In genomic region chr4:155705592-155705929, GRCm38 (mm10) we compare ENCODE assay signal across 8 mouse cellular contexts. TPM values are rescaled to one million over a fixed set of nuclear protein-coding genes. Genes with fewer than 3 reads are reported as not detected.
DNase-seq lines count a peak whose midpoint lies in the region; ATAC-seq and TF ChIP-seq lines count a peak whose summit lies in the region.

No protein-coding gene starts in this region.

- TF ChIP-seq POLR2A in cortical plate, adult 2 months (IDR thresholded peaks at IDR 0.05; ENCODE audit: extremely low read depth, insufficient read depth, low read length) = no peak

- H3K4me3 ChIP-seq in lung, embryonic 16.5 days (ENCODE audit: low read length) = peak overlapping the region; percentile 95
- peak overlapping the region; percentile 95 for H3K4me3 ChIP-seq in cortical plate, adult 2 months (ENCODE audit: insufficient read depth, low read length)
- H3K4me3 ChIP-seq in midbrain, embryonic 16.5 days (ENCODE audit: low read depth, low read length) = peak overlapping the region; percentile 97

- no peaks in the 10 kb centered on the region for H3K27me3 ChIP-seq in lung, embryonic 16.5 days (ENCODE audit: control insufficient read depth, insufficient read depth, low read depth, low read length)
- no peaks in the 10 kb centered on the region for H3K27me3 ChIP-seq in midbrain, embryonic 16.5 days (ENCODE audit: control insufficient read depth, insufficient read depth, low read depth, low read length)

- peaks cover 15% of the 10 kb centered on the region for H3K4me1 ChIP-seq in lung, embryonic 16.5 days (replicated peaks; ENCODE audit: control insufficient read depth, insufficient read depth, low read length)
- H3K4me1 ChIP-seq in cortical plate, adult 2 months (ENCODE audit: control insufficient read depth, insufficient read depth, low read length) = peaks cover 6% of the 10 kb centered on the region
- H3K4me1 ChIP-seq in midbrain, embryonic 16.5 days (ENCODE audit: control insufficient read depth, insufficient read depth, low read length) = peaks cover 18% of the 10 kb centered on the region

- H3K9ac ChIP-seq in lung, embryonic 16.5 days (ENCODE audit: low read length) = peak overlapping the region; percentile 93
- peak overlapping the region; percentile 96 for H3K9ac ChIP-seq in midbrain, embryonic 16.5 days (ENCODE audit: low read depth, low read length)

- intact Hi-C loops in gastrocnemius, postnatal 36 days (cut with DNase I) = no loop called here

- 0% methylated on average over 19 of the region's 19 CpGs for WGBS in lung, embryonic 16.5 days
- WGBS in midbrain, embryonic 16.5 days = under 1% methylated on average over 19 of the region's 19 CpGs

- peak overlapping the region; percentile 97 for H3K27ac ChIP-seq in lung, embryonic 16.5 days (ENCODE audit: low read length)
- peak overlapping the region; percentile 98 for H3K27ac ChIP-seq in cortical plate, adult 2 months (ENCODE audit: insufficient read depth, low read length)
- H3K27ac ChIP-seq in midbrain, embryonic 16.5 days (ENCODE audit: low read length) = peak overlapping the region; percentile 96

- DNase-seq in lung, postnatal 14 days = no peak
- DNase-seq in induced T-regulatory cell, adult 2 months (ENCODE audit: low read depth) = peak; percentile 74
- DNase-seq in adrenal gland, postnatal 14 days = no peak
- DNase-seq in gastrocnemius, postnatal 36 days = no peak
- DNase-seq in retina, embryonic 14.5 days (ENCODE audit: low spot score) = no peak

- no peaks in the 10 kb centered on the region for H3K36me3 ChIP-seq in lung, embryonic 16.5 days (ENCODE audit: control insufficient read depth, insufficient read depth, low read length)
- H3K36me3 ChIP-seq in midbrain, embryonic 16.5 days (ENCODE audit: control insufficient read depth, insufficient read depth, low read length) = no peaks in the 10 kb centered on the region

- ATAC-seq in lung, embryonic 16.5 days (ENCODE audit: low read depth) = no peak
- no peak for ATAC-seq in midbrain, embryonic 16.5 days

- no peaks in the 10 kb centered on the region for H3K9me3 ChIP-seq in lung, embryonic 16.5 days (ENCODE audit: control insufficient read depth, low read length)
- no peaks in the 10 kb centered on the region for H3K9me3 ChIP-seq in midbrain, embryonic 16.5 days (replicated peaks; ENCODE audit: control insufficient read depth, low read length, poor library complexity, severe bottlenecking)

- H3K4me2 ChIP-seq in lung, embryonic 16.5 days (ENCODE audit: low read depth, low read length) = peak overlapping the region; percentile 85
- peak overlapping the region; percentile 85 for H3K4me2 ChIP-seq in midbrain, embryonic 16.5 days (ENCODE audit: low read length)

- TF ChIP-seq CTCF in cortical plate, adult 2 months (IDR thresholded peaks at IDR 0.05; ENCODE audit: extremely low read depth, insufficient read depth, low read length) = no peak

RNA-seq across cellular contexts. Expression of gene Ssu72, which starts 1.0 kb away (rescaled TPM):
- polyA plus RNA-seq in lung, embryonic 16.5 days (2015; fragmentation: Nextera tagmentation; extraction: Ambion mirVana) = 139 and 148 TPM in 2 replicates
- polyA plus RNA-seq in cortical plate, adult 2 months (2012; rRNA removed) = 131 and 138 TPM in 2 replicates
- 151 and 153 TPM in 2 replicates for polyA plus RNA-seq in midbrain, embryonic 16.5 days (2015; fragmentation: Nextera tagmentation; extraction: Ambion mirVana)
- total RNA-seq in adrenal gland, postnatal 14 days (2021) = 94.3 and 97.0 TPM in 2 replicates
- 10 to 100 TPM; 32.3 to 34.8 TPM for total RNA-seq in gastrocnemius, postnatal 36 days (2021)

RNA-seq across cellular contexts. Expression of gene Fndc10, which starts 11.4 kb away (rescaled TPM):
- 1.3 and 1.4 TPM in 2 replicates for polyA plus RNA-seq in lung, embryonic 16.5 days (2015; fragmentation: Nextera tagmentation; extraction: Ambion mirVana)
- 42.8 and 45.8 TPM in 2 replicates for polyA plus RNA-seq in cortical plate, adult 2 months (2012; rRNA removed)
- 11.4 and 12.2 TPM in 2 replicates for polyA plus RNA-seq in midbrain, embryonic 16.5 days (2015; fragmentation: Nextera tagmentation; extraction: Ambion mirVana)
- total RNA-seq in adrenal gland, postnatal 14 days (2021) = 34.8 and 45.9 TPM in 2 replicates
- 1 to 10 TPM; 1.2 to 1.3 TPM for total RNA-seq in gastrocnemius, postnatal 36 days (2021)

RNA-seq across cellular contexts. Expression of gene Tmem240, which starts 29.0 kb away (rescaled TPM):
- 0.15 and 0.29 TPM in 2 replicates for polyA plus RNA-seq in lung, embryonic 16.5 days (2015; fragmentation: Nextera tagmentation; extraction: Ambion mirVana)
- 68.5 and 70.6 TPM in 2 replicates for polyA plus RNA-seq in cortical plate, adult 2 months (2012; rRNA removed)
- polyA plus RNA-seq in midbrain, embryonic 16.5 days (2015; fragmentation: Nextera tagmentation; extraction: Ambion mirVana) = 22.0 and 25.3 TPM in 2 replicates
- 0.79 and 1.2 TPM in 2 replicates for total RNA-seq in adrenal gland, postnatal 14 days (2021)
- under 1 TPM; 0.28 to 0.39 TPM for total RNA-seq in gastrocnemius, postnatal 36 days (2021)

RNA-seq across cellular contexts. Expression of gene Mib2, which starts 36.6 kb away (rescaled TPM):
- polyA plus RNA-seq in lung, embryonic 16.5 days (2015; fragmentation: Nextera tagmentation; extraction: Ambion mirVana) = 27.8 and 31.9 TPM in 2 replicates
- polyA plus RNA-seq in cortical plate, adult 2 months (2012; rRNA removed) = 153 and 169 TPM in 2 replicates
- polyA plus RNA-seq in midbrain, embryonic 16.5 days (2015; fragmentation: Nextera tagmentation; extraction: Ambion mirVana) = 57.3 and 60.9 TPM in 2 replicates
- total RNA-seq in adrenal gland, postnatal 14 days (2021) = 38.5 and 41.6 TPM in 2 replicates
- total RNA-seq in gastrocnemius, postnatal 36 days (2021) = 10 to 100 TPM; 13.8 to 15.2 TPM

RNA-seq across cellular contexts. Expression of gene Mmp23, which starts 52.4 kb away (rescaled TPM):
- 43.3 and 47.2 TPM in 2 replicates for polyA plus RNA-seq in lung, embryonic 16.5 days (2015; fragmentation: Nextera tagmentation; extraction: Ambion mirVana)
- polyA plus RNA-seq in cortical plate, adult 2 months (2012; rRNA removed) = 5.9 and 6.0 TPM in 2 replicates
- polyA plus RNA-seq in midbrain, embryonic 16.5 days (2015; fragmentation: Nextera tagmentation; extraction: Ambion mirVana) = 3.1 and 4.6 TPM in 2 replicates
- 10.0 and 11.5 TPM in 2 replicates for total RNA-seq in adrenal gland, postnatal 14 days (2021)
- 1 to 10 TPM; 2.2 to 3.5 TPM for total RNA-seq in gastrocnemius, postnatal 36 days (2021)

Comparison
In these comparisons a context has a peak if more than half of its experiments do, and no peak if none do; other contexts are left out.
1. RNA of gene Tmem240, which starts 29.0 kb away (polyA plus RNA-seq): 68.5 to 70.6 TPM in cortical plate, adult 2 months and 22.0 to 25.3 TPM in midbrain, embryonic 16.5 days; 0.15 to 0.29 TPM in lung, embryonic 16.5 days; every median in the first group is over 10 times any median in the second.
2. Peak in every context shown above with its lines, with median percentiles within 50 percentile points of each other: H3K27ac ChIP-seq and H3K4me3 ChIP-seq.